Mouse (Mus musculus) testis, postnatal 14 days (tissue): ENCODE data around the gene Lztr1.
"Not testable (repeated sequence)": the region's sequence is repeated elsewhere in the genome, so short reads cannot be mapped to it uniquely, and the experiment has no call there.

Experiments
- DNase-seq: peaks from one replicate; pipeline ENCODE4 v3.0.0; 2021; ENCODE audit warnings: low spot score

Gene Lztr1

GRCm38 (mm10) chr16:17507018-17507552 is 1.4 kb upstream of the Lztr1 start:
- DNase-seq = no peak

- not testable (repeated sequence) for DNase-seq
Observed at GRCm38 (mm10) chr16:17508031-17508430, 457 bp upstream of the Lztr1 start.

DNA sequence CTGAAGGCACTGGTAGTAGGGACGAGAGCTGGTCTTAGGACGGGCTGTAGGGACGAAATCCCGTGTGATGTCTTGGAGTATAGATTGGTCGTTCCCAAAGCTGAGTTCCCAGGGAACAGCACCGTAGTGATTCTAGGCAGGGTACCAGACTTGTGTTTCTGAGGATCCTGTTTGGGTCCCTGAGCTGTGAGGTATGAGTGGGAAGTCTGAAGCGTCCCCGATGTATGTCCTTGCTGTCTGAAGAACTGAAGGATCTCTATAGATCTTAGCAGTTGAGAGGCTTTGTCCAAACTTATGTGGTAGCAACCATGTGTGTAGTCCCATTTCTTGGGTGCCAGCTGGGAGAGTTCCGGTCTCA is 731 bp downstream of the Lztr1 start:
- DNase-seq = no peak

DNA sequence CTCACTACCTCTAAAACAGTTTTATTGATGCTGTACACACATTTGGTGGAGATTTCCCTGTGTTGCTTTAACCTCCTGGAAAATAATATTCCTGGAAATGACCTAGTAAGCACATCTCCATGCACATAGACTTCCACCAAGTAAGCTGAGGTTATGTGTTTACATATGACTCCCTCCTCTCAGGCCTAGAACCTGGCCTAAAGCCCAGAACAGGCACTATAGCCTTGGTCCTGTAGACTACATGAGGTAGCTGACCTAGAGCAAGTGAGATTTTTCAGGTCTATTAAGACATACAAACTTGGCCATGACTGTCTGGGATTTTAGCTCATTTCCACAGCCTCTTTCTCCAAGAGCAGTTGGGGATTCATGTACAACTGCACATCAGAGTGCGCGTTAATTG is 1.7 kb downstream of the Lztr1 start:
- DNase-seq = no peak

- DNase-seq = no peak
Observed at GRCm38 (mm10) chr16:17510686-17511085, 2.2 kb downstream of the Lztr1 start.

DNA sequence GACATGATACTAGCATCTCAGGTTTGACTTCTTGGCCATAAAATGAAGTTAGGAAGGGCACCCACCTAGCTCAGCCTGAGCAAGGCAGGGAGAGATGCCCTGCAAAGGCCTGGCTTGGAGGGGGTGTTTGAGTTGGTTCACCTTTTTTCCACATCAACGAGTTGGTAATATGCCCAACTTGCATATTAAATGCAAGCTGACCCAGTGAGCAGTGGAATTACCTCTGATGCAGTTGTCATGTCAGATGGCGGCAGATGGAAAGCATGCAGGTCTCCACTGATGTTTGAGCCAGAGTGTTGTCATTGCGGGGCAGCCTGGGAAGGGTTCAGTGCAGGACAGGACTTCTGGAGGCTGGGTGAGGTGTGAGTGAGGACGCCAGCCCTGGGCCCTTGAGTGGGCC is 2.9 kb downstream of the Lztr1 start:
- no peak for DNase-seq

- no peak for DNase-seq
Observed at GRCm38 (mm10) chr16:17518910-17519309, 10.4 kb downstream of the Lztr1 start.

GRCm38 (mm10) chr16:17524156-17524555 is 15.7 kb downstream of the Lztr1 start:
- DNase-seq = no peak

- no peak for DNase-seq
Observed at GRCm38 (mm10) chr16:17525524-17525923, 17.0 kb downstream of the Lztr1 start.

DNA sequence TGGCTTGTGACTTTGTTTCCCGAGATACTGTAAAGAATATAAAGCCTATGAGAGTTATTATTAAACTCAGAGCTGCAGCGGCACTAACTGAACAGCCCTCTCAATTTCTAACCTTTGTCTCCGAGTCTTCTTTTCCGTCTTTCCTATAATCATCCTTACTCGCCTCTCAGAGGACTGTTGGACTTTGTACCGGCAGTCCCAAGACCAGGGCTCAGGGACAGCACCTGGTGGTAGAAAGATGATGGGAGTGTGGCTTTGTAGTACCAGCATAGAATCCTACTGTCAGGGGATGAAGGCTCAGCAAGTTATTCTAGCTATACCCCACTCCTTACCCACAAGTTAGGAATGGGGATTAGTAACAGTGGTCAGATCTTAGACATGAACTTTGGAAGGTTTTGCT is 17.7 kb downstream of the Lztr1 start:
- DNase-seq = no peak

GRCm38 (mm10) chr16:17527606-17528005 is 19.1 kb downstream of the Lztr1 start:
- DNase-seq = no peak

- DNase-seq = no peak
Observed at GRCm38 (mm10) chr16:17528276-17528675, 19.8 kb downstream of the Lztr1 start.

- DNase-seq = no peak
Observed at GRCm38 (mm10) chr16:17529981-17530586, 21.6 kb downstream of the Lztr1 start.

GRCm38 (mm10) chr16:17530640-17531288 is 22.3 kb downstream of the Lztr1 start, which contains the start of gene Thap7:
Gene Thap7 (minus strand): TSS chr16:17531136.
- DNase-seq = peak; percentile 96

GRCm38 (mm10) chr16:17532271-17532670 is 23.8 kb downstream of the Lztr1 start:
- no peak for DNase-seq

- DNase-seq = no peak
Observed at GRCm38 (mm10) chr16:17532676-17533329, 24.3 kb downstream of the Lztr1 start.

DNA sequence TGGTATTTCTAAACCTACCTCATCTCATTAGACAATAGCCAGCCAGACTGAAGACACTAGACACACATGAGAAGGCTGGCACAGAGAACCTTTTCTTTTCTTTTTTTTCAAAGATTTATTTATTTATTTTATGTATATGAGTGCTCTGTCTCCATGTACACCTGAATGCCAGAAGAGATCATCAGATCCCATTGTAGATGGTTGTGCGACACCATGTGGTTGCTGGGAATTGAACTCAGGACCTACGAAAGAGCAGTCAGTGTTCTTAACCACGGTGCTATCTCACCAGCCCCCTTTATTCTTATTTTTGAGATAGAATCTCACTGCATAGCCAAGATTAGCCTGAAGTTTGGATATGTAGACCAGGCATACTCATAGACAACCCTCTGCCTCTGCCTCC is 28.1 kb downstream of the Lztr1 start:
- DNase-seq = no peak

DNA sequence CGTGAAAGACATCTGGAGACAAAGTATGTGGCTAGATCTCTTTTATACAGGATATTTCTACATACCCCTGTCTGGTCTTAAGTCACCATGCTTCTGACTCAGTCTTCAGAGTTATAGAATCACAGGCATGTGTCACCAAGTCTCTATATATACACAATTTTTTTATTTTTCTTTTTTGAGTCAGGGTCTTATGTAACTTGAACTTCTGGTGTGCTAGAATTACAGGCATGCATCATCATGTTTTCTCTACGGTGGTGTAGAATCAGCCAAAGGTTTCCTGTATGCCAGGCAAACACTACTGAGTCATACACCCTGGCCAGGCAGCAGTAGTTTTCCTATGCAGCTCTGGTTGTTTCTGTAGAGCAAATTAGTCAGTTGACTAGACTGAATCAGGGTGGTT is 34.1 kb downstream of the Lztr1 start:
- DNase-seq = no peak

DNA sequence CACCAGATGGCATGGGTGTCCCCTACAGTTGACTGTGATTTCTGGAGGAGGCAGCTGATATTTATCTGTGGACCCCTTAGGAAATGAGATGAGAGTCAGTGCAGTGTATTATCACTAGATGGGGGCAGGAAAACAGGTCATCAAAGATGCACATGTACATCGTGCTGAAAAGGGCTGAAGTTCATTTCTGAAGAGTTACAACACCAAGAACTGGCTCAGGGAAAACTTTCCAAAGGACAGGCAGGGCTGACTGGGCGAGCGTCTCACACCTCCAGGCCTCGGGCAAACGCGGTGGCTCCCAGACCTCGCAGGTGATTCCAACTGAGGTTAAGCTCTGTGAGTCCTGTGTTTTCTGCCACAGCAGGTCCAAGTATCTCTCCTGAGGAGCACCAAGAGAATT is 44.3 kb downstream of the Lztr1 start:
- DNase-seq = no peak

DNA sequence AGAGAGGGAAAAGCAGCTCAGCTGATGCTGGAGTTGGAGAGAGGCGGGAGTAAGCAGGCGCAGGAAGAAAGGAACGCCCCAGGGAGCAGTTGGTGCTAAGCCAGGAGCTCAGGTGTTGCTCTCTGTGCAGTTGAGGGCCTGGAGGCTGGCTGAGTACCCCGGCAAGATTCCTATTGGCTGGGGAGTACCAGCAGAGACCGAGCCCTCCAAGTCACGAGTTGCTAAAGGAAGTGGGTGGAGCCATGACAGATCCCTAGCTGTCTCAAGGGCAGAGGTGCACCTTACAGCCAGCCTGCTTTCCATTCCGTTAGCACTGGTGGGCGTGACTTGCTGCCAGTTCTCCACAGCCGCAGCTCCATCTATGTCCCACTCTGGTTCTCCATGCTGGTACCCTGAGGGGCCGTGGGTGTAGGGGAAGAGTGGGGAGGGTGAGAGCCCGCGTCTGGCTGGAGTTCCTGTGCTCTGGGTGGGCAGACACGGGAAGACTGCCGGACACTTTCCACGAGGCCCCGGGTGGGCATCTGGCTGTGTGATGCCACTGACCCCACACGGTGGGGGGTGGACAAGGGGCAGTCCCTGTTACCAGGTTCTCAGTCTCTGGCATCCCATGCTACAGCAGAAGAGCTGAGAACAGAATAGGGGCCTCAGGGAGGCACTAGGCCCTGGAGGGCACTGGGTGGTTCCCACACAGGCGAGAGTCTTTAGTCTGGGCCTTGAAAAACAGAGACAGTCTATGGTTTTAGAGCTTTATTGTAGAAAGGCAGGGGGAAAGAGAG is 45.6 kb downstream of the Lztr1 start:
- peak; percentile 50 for DNase-seq

DNA sequence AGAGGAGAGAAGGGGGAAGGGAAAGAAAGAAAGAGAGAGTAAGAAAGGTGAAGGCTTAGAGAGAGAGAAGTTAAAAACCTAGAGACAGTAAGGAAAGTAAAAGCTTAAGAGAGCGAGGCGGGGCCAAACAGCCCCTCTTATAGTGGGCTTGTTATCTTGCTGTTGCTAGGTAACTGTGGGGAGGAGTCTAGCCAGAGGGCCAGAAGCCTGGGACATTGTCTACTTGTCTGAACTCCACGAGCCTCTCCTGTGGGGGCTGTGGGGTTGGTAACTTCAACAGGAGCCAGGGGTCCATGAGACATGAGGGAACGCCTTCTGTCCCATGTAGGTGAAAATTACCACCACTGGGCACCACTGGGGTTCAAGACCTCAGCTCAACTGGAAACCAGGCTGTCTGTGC is 46.2 kb downstream of the Lztr1 start:
- not testable (repeated sequence) for DNase-seq

- DNase-seq = no peak
Observed at GRCm38 (mm10) chr16:17556180-17556579, 47.7 kb downstream of the Lztr1 start.

- DNase-seq = no peak
Observed at GRCm38 (mm10) chr16:17556907-17557306, 48.4 kb downstream of the Lztr1 start.
